Mouse (Mus musculus) midbrain, embryonic 15.5 days (tissue): ENCODE data around the gene Kcnmb4. TPM values are rescaled to one million over a fixed set of nuclear protein-coding genes. Genes with fewer than 3 reads are reported as not detected.

Source experiments
- ATAC-seq: fragments of 200-750 bp; cut with Nextera tagmentation; replicated peaks from 2 replicates; pipeline ENCODE4 v1.8.0; 2017; ENCODE audit warnings: moderate TSS enrichment
- H3K27ac ChIP-seq: fragments of 300-500 bp; sonication (generic); 2 replicates; pipeline ENCODE4 v1.5.1; 2015; ENCODE audit warnings: mild to moderate bottlenecking, inconsistent platforms
- H3K27me3 ChIP-seq: fragments of 300-500 bp; sonication (generic); replicated peaks from 2 replicates; pipeline ENCODE4 v1.6.1; 2015; ENCODE audit warnings: inconsistent platforms
- H3K36me3 ChIP-seq: fragments of 300-500 bp; sonication (generic); replicated peaks from 2 replicates; pipeline ENCODE4 v1.6.1; 2015; ENCODE audit warnings: inconsistent platforms
- H3K4me1 ChIP-seq: fragments of 300-500 bp; sonication (generic); 2 replicates; pipeline ENCODE4 v1.6.1; 2015; ENCODE audit warnings: inconsistent platforms
- H3K4me2 ChIP-seq: fragments of 300-500 bp; sonication (generic); 2 replicates; pipeline ENCODE4 v1.6.1; 2015; ENCODE audit warnings: inconsistent platforms, mild to moderate bottlenecking, moderate library complexity
- H3K4me3 ChIP-seq: fragments of 300-500 bp; sonication (generic); 2 replicates; pipeline ENCODE4 v1.5.1; 2015; ENCODE audit warnings: mild to moderate bottlenecking, inconsistent platforms
- H3K9ac ChIP-seq: fragments of 300-500 bp; sonication (generic); 2 replicates; pipeline ENCODE4 v1.6.1; 2015; ENCODE audit warnings: mild to moderate bottlenecking, inconsistent platforms
- H3K9me3 ChIP-seq: fragments of 300-500 bp; sonication (generic); 2 replicates; pipeline ENCODE4 v1.6.1; 2016; ENCODE audit warnings: inconsistent platforms
- WGBS: fragments of 180-500 bp; shearing (Covaris S2); methylation state at CpG from one replicate; pipeline ENCODE4 v1.1.7; 2015; ENCODE audit warnings: mixed read lengths; 5-methylcytosine and 5-hydroxymethylcytosine counted together
- polyA plus RNA-seq: library from polyadenylated mRNA; unstranded; fragments of >200 nt; fragmentation: Nextera tagmentation; extraction: Ambion mirVana; gene quantifications from 2 replicates; pipeline ENCODE4 v1.2.1, GENCODE M21; 2015

Kcnmb4 gene
- polyA plus RNA-seq, 1 experiment from 2014 or later, result 20.3 TPM

DNA sequence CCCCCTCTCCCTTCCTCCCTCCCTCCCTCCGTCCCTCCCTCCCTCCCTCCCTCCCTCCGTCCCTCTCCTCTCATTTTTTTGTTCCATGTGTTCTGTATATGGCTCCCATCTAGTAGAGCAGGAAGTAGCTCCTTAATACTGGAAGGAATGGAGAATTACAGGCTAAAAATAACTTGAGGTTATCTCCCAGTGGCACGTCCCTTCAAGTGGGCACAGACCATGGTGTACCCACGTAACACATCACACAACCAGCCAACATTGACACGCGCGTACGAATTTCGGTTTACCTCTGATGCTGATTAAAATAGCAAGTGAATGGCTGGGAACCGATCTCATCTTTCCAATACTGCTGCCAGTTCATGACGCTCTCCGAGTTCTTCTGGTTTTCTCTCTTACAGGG is 27.6 kb downstream of the Kcnmb4 start:
- Histone ChIP-seq H3K36me3 (no peaks in the 10 kb centered on the region), H3K4me2 (no peak overlapping the region), H3K4me1 (no peaks in the 10 kb centered on the region), H3K27me3 (no peaks in the 10 kb centered on the region), H3K27ac (no peak overlapping the region), H3K9ac (no peak overlapping the region), H3K9me3 (no peaks in the 10 kb centered on the region), H3K4me3 (no peak overlapping the region)
- no peak for ATAC-seq
- 94% methylated on average over 12 of the region's 12 CpGs for WGBS

DNA sequence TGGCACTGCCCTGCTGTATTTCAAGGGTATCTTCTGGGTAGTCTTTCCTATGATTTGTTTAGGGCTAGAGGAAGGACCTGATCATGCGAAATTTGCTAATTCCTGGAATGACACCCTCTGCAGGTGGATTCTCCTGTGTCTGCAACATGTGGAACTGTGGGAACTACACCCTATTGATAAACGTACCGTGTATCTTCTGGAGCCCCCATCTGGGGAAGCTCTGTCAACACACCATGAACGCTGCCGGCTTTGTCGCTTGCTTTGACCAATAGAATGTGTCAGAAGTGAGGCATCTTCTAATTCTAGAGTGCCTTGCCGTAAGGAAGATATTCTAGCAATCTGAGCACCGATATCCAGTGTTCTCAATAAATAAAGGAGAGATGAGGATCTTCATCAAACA is 28.9 kb downstream of the Kcnmb4 start:
- Histone ChIP-seq H3K9ac (no peak overlapping the region), H3K27me3 (no peaks in the 10 kb centered on the region), H3K4me1 (no peaks in the 10 kb centered on the region), H3K36me3 (no peaks in the 10 kb centered on the region), H3K4me2 (no peak overlapping the region), H3K4me3 (no peak overlapping the region), H3K9me3 (no peaks in the 10 kb centered on the region), H3K27ac (no peak overlapping the region)
- ATAC-seq, result no peak
- 96% methylated on average over 8 of the region's 8 CpGs for whole genome bisulfite sequencing

DNA sequence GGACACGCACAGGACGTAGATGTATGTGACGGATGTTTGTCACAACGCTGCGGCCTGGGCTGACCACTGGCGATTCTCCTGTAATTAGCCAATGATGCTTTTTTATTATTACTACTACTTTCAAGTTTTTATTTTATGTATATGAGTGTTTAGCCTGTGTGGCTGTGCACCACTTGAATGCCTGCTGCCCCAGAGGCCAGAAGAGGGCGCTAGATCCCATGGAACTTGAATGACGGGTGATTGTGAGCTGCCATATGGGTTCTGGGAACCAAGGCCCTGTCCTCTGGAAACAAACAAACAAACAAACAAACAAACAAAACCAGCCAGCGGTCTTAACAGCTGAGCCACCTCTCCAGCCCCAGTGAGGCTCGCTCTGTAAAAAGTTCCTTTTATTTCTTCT is 29.3 kb downstream of the Kcnmb4 start:
- no peak overlapping the region for H3K4me2 ChIP-seq
- no peak overlapping the region for H3K27ac ChIP-seq
- no peaks in the 10 kb centered on the region; the same call in 1 of the 2 replicates for H3K36me3 ChIP-seq
- H3K9me3 ChIP-seq, result no peaks in the 10 kb centered on the region
- no peak overlapping the region for H3K4me3 ChIP-seq
- H3K9ac ChIP-seq, result no peak overlapping the region
- no peaks in the 10 kb centered on the region for H3K4me1 ChIP-seq
- WGBS, result 95% methylated on average over 10 of the region's 10 CpGs
- H3K27me3 ChIP-seq, result no peaks in the 10 kb centered on the region
- no peak for ATAC-seq

DNA sequence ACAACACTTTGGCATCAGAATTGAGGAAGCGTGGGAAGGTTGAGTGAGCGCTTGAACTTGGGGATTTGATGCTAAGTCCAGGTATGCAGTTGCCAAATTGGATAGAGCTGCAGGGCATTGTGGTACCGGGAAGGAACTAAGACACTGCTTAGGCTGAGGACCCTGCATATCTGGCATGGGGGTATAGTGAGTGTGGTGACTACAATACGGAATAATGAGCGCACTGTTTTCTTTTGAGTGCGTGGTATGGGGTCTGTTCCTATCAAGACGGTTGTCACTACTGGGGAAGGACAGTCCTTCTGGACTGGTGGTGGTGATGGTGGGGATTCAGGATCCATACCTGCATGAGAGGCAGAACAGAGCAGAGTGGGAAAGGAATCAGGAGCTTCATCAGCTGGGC is 32.7 kb downstream of the Kcnmb4 start:
- H3K9me3 ChIP-seq, result no peaks in the 10 kb centered on the region
- ATAC-seq, result no peak
- H3K36me3 ChIP-seq, result no peaks in the 10 kb centered on the region; the same call in 1 of the 2 replicates
- no peak overlapping the region for H3K27ac ChIP-seq
- WGBS, result 97% methylated on average over 7 of the region's 7 CpGs
- H3K4me3 ChIP-seq, result no peak overlapping the region
- no peak overlapping the region for H3K4me2 ChIP-seq
- no peak overlapping the region for H3K9ac ChIP-seq
- no peaks in the 10 kb centered on the region for H3K27me3 ChIP-seq
- no peaks in the 10 kb centered on the region for H3K4me1 ChIP-seq

DNA sequence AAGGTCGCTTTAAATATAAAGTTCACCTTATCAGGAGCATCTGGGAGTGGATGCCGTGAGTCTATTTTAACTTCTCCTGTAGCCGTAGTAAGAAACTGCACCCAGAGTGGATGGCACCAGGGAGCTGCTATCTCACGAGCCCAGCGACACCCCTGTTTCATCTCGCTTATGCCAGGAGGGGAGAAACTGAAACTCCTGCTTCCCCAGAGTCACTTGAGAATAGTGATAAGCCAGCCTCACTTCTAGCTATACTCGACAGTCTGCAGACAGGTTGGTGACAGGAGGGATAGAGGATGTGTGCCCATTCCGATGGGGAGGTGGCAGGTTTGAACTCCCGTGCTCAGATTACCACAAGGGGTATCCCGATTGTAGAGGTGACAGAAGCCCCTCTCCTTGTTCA is 33.6 kb downstream of the Kcnmb4 start:
- no peak for ATAC-seq
- H3K4me1 ChIP-seq, result no peaks in the 10 kb centered on the region
- 90% methylated on average over 10 of the region's 10 CpGs for WGBS
- no peaks in the 10 kb centered on the region; the same call in 1 of the 2 replicates for H3K36me3 ChIP-seq
- H3K9me3 ChIP-seq, result no peaks in the 10 kb centered on the region
- H3K9ac ChIP-seq, result no peak overlapping the region
- no peaks in the 10 kb centered on the region for H3K27me3 ChIP-seq
- no peak overlapping the region for H3K27ac ChIP-seq
- H3K4me3 ChIP-seq, result no peak overlapping the region
- no peak overlapping the region for H3K4me2 ChIP-seq

DNA sequence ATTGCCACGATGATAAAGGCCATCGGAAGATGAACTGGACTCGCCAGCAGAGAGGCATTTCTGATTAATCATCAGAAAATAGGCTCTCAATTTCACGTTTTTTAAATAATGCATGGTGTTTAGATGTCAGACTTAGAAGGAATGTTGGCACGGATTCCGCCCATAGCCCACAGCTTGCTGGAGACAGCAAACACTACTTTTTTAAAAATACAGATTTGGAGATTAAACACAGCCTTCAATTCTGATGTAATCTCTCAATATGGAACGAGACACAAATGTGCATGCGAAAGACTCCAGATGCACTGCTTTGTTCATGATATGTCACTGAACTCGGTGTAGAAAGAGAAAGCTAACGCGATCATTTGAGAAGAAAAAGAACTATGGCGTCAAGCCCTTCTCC is 38.2 kb downstream of the Kcnmb4 start:
- no peak overlapping the region for H3K27ac ChIP-seq
- H3K4me1 ChIP-seq, result no peaks in the 10 kb centered on the region
- no peaks in the 10 kb centered on the region for H3K27me3 ChIP-seq
- H3K4me2 ChIP-seq, result no peak overlapping the region
- 82% methylated on average over 12 of the region's 12 CpGs for WGBS
- no peak for ATAC-seq
- H3K9me3 ChIP-seq, result no peaks in the 10 kb centered on the region
- H3K4me3 ChIP-seq, result no peak overlapping the region
- H3K9ac ChIP-seq, result no peak overlapping the region
- H3K36me3 ChIP-seq, result no peaks in the 10 kb centered on the region; the same call in 1 of the 2 replicates

DNA sequence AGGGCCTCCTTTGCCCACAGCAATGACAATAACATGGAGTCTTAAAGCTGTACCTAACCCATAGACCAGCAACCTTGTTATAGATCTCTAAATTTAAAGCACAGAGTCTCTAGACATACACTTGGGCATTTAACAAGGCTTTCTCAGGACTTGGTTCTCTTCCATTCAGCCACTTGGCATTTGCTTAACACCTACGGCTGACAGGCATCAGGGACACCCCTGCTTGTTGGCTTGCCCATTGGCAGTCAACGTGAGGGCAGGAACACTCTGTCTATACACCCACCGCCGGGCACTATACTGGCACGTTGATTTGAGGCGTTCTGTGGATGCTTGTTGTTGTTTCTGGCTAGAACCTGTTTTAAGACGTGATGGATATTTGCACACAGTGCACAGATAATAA is 41.3 kb downstream of the Kcnmb4 start:
- no peak overlapping the region for H3K4me2 ChIP-seq
- no peaks in the 10 kb centered on the region for H3K4me1 ChIP-seq
- WGBS, result 92% methylated on average over 7 of the region's 7 CpGs
- H3K27me3 ChIP-seq, result no peaks in the 10 kb centered on the region
- no peaks in the 10 kb centered on the region for H3K9me3 ChIP-seq
- no peak for ATAC-seq
- no peak overlapping the region for H3K9ac ChIP-seq
- no peak overlapping the region for H3K4me3 ChIP-seq
- H3K36me3 ChIP-seq, result no peaks in the 10 kb centered on the region
- H3K27ac ChIP-seq, result no peak overlapping the region

- ATAC-seq, result no peak
- Histone ChIP-seq H3K4me1 (no peaks in the 10 kb centered on the region), H3K36me3 (no peaks in the 10 kb centered on the region), H3K9ac (no peak overlapping the region), H3K9me3 (no peaks in the 10 kb centered on the region), H3K4me2 (no peak overlapping the region), H3K27ac (no peak overlapping the region), H3K4me3 (no peak overlapping the region), H3K27me3 (no peaks in the 10 kb centered on the region)
- WGBS, result 93% methylated on average over 26 of the region's 26 CpGs
These were observed 45.5 kb downstream of the Kcnmb4 start for GRCm38 (mm10) chr10:116428026-116428780.

DNA sequence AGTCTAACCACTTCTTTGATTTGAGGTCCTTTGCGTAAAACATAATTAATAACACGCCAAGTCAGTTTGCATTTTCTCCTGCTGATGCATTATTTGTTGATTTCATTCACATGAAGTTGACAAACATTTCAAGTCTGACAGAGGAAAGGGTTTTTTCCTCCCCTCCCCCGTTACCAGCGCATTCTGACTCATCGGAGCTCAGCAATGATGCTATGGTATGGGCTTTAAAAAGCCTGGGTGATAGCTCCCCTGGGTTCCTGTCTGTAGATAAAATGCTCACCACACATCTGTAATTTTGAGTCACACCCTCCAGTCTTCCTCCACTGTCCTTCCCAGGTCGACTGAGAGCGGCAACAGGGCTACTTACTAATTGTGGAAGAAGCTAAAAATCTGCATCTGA is 47.5 kb downstream of the Kcnmb4 start:
- H3K9ac ChIP-seq, result no peak overlapping the region
- H3K4me1 ChIP-seq, result no peaks in the 10 kb centered on the region
- H3K27ac ChIP-seq, result no peak overlapping the region
- no peak for ATAC-seq
- H3K36me3 ChIP-seq, result no peaks in the 10 kb centered on the region
- H3K4me2 ChIP-seq, result no peak overlapping the region
- 92% methylated on average over 7 of the region's 7 CpGs for WGBS
- no peak overlapping the region for H3K4me3 ChIP-seq
- H3K9me3 ChIP-seq, result no peaks in the 10 kb centered on the region
- no peaks in the 10 kb centered on the region for H3K27me3 ChIP-seq

GRCm38 (mm10) chr10:116424921-116425320 is 48.8 kb downstream of the Kcnmb4 start:
- Histone ChIP-seq H3K4me2 (no peak overlapping the region), H3K9ac (no peak overlapping the region), H3K9me3 (no peaks in the 10 kb centered on the region), H3K27me3 (no peaks in the 10 kb centered on the region), H3K4me3 (no peak overlapping the region), H3K27ac (no peak overlapping the region), H3K36me3 (no peaks in the 10 kb centered on the region), H3K4me1 (no peaks in the 10 kb centered on the region)
- ATAC-seq, result no peak
- WGBS, result 79% methylated on average over 6 of the region's 6 CpGs

GRCm38 (mm10) chr10:116422551-116422950 is 51.1 kb downstream of the Kcnmb4 start:
- Histone ChIP-seq H3K27ac (no peak overlapping the region), H3K9me3 (no peaks in the 10 kb centered on the region), H3K27me3 (no peaks in the 10 kb centered on the region), H3K36me3 (no peaks in the 10 kb centered on the region), H3K4me1 (no peaks in the 10 kb centered on the region), H3K9ac (no peak overlapping the region), H3K4me2 (no peak overlapping the region), H3K4me3 (no peak overlapping the region)
- WGBS, result 94% methylated on average over 2 of the region's 2 CpGs
- ATAC-seq, result no peak

- 71% methylated on average over 6 of the region's 6 CpGs for WGBS
- Histone ChIP-seq H3K36me3 (no peaks in the 10 kb centered on the region), H3K4me2 (no peak overlapping the region), H3K27ac (no peak overlapping the region), H3K9me3 (no peaks in the 10 kb centered on the region), H3K9ac (no peak overlapping the region), H3K4me3 (no peak overlapping the region), H3K27me3 (no peaks in the 10 kb centered on the region), H3K4me1 (no peaks in the 10 kb centered on the region)
- no peak for ATAC-seq
These were observed 52.7 kb downstream of the Kcnmb4 start for GRCm38 (mm10) chr10:116420976-116421375.

DNA sequence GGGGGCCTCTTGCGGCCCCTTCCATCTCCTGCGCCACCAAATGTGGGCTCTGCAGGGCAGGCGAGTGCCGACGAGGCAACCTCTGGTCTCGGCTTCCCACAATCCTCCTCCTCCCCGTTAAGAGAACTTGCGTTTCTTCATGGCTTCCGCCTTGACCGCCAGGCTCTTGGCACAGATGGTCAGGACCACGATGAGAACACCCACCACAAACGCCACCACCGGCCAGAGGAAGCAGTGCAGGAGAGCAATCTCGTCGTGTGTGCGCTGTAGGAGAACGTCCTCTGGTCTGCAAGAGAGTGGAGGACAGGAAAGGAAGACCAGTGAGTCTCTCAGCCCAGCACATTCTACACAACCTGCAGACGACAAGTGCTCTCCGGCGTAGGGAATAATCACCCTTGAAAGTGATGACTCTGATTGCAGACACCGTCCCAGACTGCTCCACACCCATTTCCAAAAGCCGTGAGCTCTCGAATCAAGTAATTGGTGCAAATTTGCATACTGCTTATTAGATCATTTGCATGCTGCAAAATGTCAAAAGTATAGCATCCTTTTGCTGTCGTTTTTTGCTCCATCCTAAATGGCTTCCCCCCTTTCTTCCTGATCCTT is 55.5 kb downstream of the Kcnmb4 start:
- no peaks in the 10 kb centered on the region for H3K27me3 ChIP-seq
- ATAC-seq, result no peak
- no peak overlapping the region for H3K4me2 ChIP-seq
- H3K27ac ChIP-seq, result no peak overlapping the region
- H3K36me3 ChIP-seq, result no peaks in the 10 kb centered on the region
- no peak overlapping the region for H3K4me3 ChIP-seq
- no peaks in the 10 kb centered on the region for H3K9me3 ChIP-seq
- no peak overlapping the region for H3K9ac ChIP-seq
- H3K4me1 ChIP-seq, result no peaks in the 10 kb centered on the region
- 73% methylated on average over 24 of the region's 24 CpGs for WGBS
